Mouse (Mus musculus): ENCODE results near the gene Rgs19.

Gene Rgs19

GRCm38 (mm10) chr2:181693339-181694280 lies at the start of gene Rgs19:
Gene Rgs19, minus strand, starts transcription at chr2:181693977.
- no peak for DNase-seq (ENCODE audit: low read depth)

- DNase-seq (ENCODE audit: low read depth), result no peak
These were observed 36.3 kb upstream of the Rgs19 start for GRCm38 (mm10) chr2:181730051-181730450.

GRCm38 (mm10) chr2:181727659-181728262 lies 34.0 kb upstream of the Rgs19 start:
- no peak for DNase-seq (ENCODE audit: low read depth)

GRCm38 (mm10) chr2:181722213-181722612 lies 28.4 kb upstream of the Rgs19 start:
- DNase-seq (ENCODE audit: low read depth), result no peak

GRCm38 (mm10) chr2:181721200-181721599 lies 27.4 kb upstream of the Rgs19 start:
- no peak for DNase-seq (ENCODE audit: low read depth)

- no peak for DNase-seq (ENCODE audit: low read depth)
These were observed 26.3 kb upstream of the Rgs19 start for GRCm38 (mm10) chr2:181720061-181720460.

- no peak for DNase-seq (ENCODE audit: low read depth)
These were observed 23.2 kb upstream of the Rgs19 start for GRCm38 (mm10) chr2:181716991-181717390.

GRCm38 (mm10) chr2:181715382-181715781 lies 21.6 kb upstream of the Rgs19 start:
- no peak for DNase-seq (ENCODE audit: low read depth)

- no peak for DNase-seq (ENCODE audit: low read depth)
These were observed 21.1 kb upstream of the Rgs19 start, which contains the start of gene Oprl1 for GRCm38 (mm10) chr2:181714903-181715326. Gene Oprl1, plus strand, starts transcription at chr2:181715016.

GRCm38 (mm10) chr2:181713749-181714148 lies 20.0 kb upstream of the Rgs19 start:
- DNase-seq (ENCODE audit: low read depth), result no peak

GRCm38 (mm10) chr2:181706668-181707067 lies 12.9 kb upstream of the Rgs19 start:
- no peak for DNase-seq (ENCODE audit: low read depth)

GRCm38 (mm10) chr2:181698241-181698640 lies 4.5 kb upstream of the Rgs19 start, which contains the start of gene Lkaaear1:
Gene Lkaaear1, minus strand, starts transcription at chr2:181698442.
- no peak for DNase-seq (ENCODE audit: low read depth)

GRCm38 (mm10) chr2:181696801-181697420 lies 3.1 kb upstream of the Rgs19 start:
- DNase-seq (ENCODE audit: low read depth), result no peak

- no peak for DNase-seq (ENCODE audit: low read depth)
These were observed 2.0 kb upstream of the Rgs19 start for GRCm38 (mm10) chr2:181695776-181696175.

- no peak for DNase-seq (ENCODE audit: low read depth)
These were observed 804 bp upstream of the Rgs19 start for GRCm38 (mm10) chr2:181694581-181694980.

- DNase-seq (ENCODE audit: low read depth), result no peak
These were observed 1.5 kb downstream of the Rgs19 start for GRCm38 (mm10) chr2:181692304-181692703.

GRCm38 (mm10) chr2:181691571-181691970 lies 2.2 kb downstream of the Rgs19 start:
- DNase-seq (ENCODE audit: low read depth), result no peak

GRCm38 (mm10) chr2:181691083-181691482 lies 2.7 kb downstream of the Rgs19 start:
- DNase-seq (ENCODE audit: low read depth), result no peak

GRCm38 (mm10) chr2:181689466-181690160 lies 4.2 kb downstream of the Rgs19 start:
- DNase-seq (ENCODE audit: low read depth), result no peak

GRCm38 (mm10) chr2:181687586-181687985 lies 6.2 kb downstream of the Rgs19 start:
- DNase-seq (ENCODE audit: low read depth), result no peak

GRCm38 (mm10) chr2:181685686-181686085 lies 8.1 kb downstream of the Rgs19 start:
- DNase-seq (ENCODE audit: low read depth), result no peak

GRCm38 (mm10) chr2:181684713-181685112 lies 9.1 kb downstream of the Rgs19 start:
- DNase-seq (ENCODE audit: low read depth), result no peak

Measured in c-Kit-positive CD71-positive TER-119-negative erythroid progenitor cells, embryonic 14.5 days (primary cell).